Mouse (Mus musculus): ENCODE results near the gene Procr. TPM values are rescaled to one million over a fixed set of nuclear protein-coding genes. Genes with fewer than 3 reads are reported as not detected.
"Not testable (repeated sequence)": the region's sequence is repeated elsewhere in the genome, so short reads cannot be mapped to it uniquely, and the experiment has no call there.

Gene Procr
- polyA plus RNA-seq (2012; rRNA removed): 7.9 and 10.1 TPM in 2 replicates

DNA sequence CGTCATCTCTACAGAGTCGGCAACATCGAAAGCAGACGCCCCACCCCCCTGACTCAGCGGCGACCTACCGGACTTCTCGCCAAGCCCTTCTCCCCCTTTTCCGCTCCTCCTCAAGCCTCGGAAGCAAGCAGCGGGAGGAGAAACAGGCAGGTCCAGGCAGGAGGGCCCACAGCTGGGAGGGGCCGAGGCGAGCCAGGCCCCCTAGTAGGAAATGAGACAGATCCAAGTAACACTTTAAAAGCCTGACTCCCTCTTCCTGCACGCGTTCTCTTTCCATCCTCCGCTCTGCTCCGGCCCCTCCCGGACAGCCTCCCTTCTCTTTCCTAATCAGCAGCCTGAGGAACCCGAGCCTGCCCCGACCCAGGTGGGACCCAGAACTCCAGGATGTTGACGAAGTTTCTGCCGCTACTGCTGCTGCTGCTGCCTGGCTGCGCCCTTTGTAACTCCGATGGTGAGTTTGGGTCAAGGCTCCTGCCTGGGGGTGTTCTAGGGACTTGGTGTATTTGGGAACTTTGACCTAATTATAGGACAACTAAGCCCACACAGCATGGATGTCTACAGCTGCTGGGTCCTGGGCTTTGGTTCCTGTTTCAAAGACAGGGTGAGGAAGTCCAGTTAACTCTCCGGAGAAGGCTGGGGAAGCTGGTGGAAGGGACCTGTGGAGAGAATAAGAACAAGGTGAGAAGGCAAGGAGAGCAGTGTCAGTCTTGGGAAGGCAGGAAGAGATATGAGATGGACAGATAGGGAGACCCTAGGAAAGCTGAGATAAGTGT, at the start of gene Procr:
Gene Procr, plus strand, starts transcription at position 104 of the 773 bp plus-strand sequence.
- WGBS: 2% methylated on average over 25 of the region's 25 CpGs
- no peak for DNase-seq (ENCODE audit: low read depth, low spot score)

DNA sequence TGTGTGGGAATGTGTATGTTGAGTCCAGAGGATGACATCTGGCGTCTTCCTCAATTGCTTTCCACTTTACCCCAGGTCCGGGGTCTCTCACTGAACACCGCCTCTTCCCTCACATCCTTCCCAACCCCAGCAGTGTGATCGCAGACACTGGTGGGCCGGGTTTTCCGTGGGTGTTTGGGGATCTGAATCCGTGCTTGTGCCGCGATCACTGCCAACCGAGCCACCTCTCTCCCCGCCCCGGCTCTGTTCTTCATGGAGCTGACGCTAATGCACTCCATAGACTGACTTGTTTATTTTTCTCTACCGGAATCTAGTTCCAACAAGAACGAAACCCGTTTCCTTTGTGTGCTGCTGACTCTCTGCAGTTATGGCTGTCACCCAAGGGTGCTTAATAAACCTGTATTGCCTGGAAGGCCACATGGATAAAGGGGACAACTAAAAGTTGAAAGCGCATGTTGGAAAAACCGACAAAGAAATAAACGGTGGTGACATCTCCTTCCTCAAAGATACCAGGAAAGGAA, 49.5 kb upstream of the Procr start:
- 81% methylated on average over 19 of the region's 19 CpGs for WGBS
- DNase-seq (ENCODE audit: low read depth, low spot score): no peak

DNA sequence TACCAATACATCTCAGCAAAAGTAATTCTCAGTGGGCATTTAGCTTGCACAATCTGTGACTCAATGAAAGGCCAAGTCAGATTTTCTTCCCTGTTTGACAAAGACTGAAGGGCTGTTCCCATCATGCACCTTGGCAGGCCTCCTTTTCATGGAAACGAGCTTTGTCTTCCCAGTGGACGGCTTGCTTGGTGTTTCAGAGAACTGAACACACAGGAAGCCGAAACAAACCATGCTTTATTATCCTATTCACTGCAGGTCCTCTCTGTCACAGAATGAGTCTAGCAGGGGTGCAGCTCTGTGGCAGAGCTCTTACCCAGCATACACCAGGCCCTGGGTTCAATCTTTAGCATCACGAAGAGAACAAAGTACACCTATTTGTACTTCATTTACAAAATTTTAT, 47.3 kb upstream of the Procr start:
- no peak for DNase-seq (ENCODE audit: low read depth, low spot score)
- 76% methylated on average over 4 of the region's 4 CpGs for WGBS

DNA sequence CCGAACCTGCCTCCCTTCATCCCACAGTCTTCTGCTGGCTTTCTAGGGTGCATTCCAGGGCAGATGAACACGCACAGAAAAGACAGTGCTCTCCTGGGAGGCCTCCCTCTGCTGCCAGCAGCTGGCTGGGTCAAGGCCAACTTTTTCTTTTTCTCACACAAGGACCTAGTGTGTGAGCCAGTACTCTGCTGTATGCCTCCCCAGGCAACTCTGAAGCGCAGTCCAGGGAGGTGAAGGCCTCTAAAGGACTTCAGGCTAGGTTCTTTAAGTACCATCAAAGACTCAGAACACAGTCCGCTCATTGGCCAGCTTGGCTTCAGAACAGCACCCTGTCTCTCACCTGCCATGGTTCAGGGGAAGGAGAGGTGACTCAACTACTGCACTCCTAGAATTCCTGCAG, 43.7 kb upstream of the Procr start:
- WGBS: 66% methylated on average over 4 of the region's 4 CpGs
- no peak for DNase-seq (ENCODE audit: low read depth, low spot score)

DNA sequence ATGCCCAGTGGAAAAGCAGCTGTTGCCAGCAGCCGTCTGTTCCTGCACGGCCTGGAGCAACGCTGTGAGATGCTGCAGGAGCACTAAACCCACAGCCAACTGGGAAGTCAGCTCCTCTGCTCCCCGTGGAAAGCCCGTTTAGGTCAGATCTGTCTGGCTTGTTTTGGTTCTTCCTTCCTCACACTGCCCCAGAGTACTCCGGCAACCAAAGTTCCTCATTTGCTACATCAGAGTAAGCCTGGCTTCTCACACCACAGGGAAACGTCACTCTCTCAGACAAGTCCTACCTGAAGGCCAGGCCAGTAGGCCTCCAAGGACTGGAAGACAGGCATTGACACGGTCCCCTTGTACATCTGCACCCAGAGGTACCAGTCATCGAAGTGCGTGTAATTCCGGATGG, 40.4 kb upstream of the Procr start:
- WGBS: 88% methylated on average over 11 of the region's 11 CpGs
- no peak for DNase-seq (ENCODE audit: low read depth, low spot score)

DNA sequence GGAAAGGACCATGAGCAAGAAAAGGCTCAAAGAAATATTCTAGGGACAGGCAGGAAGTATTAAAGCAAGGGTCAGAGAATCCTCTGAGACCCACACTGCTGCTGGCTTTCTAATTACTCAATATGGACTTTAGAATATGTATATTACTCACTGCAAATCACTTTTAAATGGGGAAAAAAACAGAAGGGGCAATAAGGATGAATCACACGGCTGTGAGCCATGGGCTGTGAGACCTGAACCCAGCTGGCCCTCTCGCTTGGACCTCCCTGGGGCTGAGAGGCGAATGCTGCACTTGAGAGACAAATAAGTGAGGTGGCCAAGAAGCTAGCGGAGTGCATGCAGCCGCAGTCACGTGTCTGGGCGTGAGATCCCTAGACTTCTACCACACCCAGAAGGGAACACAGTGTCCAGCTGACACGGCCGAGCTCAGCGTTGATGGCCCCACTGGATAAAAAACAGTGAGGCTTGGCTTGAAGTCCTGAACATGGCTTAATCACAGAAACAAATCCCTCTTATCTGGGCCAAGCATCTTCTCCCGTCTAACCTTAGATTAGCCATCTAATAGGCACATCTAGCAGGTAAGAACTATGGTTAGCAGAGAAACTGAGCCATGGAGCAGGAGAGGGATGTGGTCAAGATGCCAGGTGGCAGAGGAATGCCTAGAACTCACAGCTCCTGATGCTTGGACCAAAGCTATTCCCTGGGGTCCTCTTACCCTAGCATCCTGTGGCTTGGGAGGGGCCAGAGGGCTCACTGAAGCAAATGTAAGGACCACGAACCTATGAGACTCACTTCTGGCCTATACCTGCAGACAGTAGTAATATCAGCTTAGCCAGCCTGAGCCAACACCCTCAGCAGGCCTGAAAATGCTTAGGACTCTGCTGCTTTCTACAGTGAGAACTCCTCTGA, 33.6 kb upstream of the Procr start:
- no peak for DNase-seq (ENCODE audit: low read depth, low spot score)
- 67% methylated on average over 12 of the region's 12 CpGs for WGBS

DNA sequence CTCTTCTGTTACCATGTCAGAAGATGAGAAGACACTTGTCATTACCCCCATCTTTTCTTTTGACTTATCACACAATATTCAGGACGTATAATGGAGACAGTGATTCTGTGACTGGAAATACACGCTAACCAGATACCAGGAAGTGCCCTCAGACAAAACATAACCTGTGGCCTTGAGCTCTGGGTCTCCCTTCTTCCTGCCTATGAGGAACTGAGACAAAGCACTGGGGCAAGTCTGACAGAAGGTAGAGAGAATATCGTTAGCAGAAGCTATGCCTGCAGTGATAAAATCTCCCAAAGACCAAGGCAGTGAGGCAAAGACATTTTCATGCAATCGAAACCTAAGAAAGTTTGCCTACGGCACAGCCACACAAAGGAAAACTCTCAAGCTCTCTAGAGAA, 30.3 kb upstream of the Procr start:
- WGBS: 68% methylated on average over 5 of the region's 5 CpGs
- DNase-seq (ENCODE audit: low read depth, low spot score): no peak

DNA sequence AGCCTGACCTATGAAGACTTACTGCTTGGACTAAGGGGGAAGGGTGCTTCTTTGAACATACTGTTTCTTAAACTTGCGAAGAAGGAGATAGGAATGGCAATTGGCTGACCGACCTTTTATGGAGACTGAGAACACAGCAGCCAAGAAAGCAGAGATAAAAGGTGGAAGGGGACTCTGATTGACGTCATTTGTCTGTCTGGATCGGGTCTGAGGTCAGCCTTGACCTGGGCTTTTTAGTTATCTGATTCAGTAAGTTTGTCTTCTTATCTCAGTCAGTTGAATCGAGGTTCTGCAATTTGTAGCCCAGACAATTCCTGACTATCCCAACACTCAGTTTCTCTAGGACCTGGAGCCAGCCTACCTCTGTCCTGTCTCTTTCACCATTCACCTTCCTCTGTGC, 26.9 kb upstream of the Procr start:
- DNase-seq (ENCODE audit: low read depth, low spot score): no peak
- 83% methylated on average over 5 of the region's 5 CpGs for WGBS

DNA sequence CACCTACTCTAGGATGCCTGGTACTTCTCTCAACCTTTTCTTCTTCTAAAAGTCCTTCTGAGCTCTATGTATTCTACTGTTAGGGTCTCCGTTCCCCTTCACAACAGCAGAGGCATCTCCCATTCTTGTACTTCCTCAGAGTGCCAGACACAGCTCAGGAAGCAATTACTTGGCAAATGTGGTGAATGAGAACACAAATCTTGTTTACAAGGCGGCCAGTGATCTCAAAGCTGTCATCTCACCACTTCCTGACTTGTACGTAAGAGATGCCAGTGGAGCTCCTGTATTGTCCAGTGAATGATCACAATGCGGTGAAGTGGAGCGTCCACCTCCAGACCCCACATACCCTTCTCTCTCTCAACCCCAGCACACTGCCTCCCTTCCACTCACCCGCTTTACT, 26.4 kb upstream of the Procr start:
- 87% methylated on average over 6 of the region's 6 CpGs for WGBS
- DNase-seq (ENCODE audit: low read depth, low spot score): no peak

DNA sequence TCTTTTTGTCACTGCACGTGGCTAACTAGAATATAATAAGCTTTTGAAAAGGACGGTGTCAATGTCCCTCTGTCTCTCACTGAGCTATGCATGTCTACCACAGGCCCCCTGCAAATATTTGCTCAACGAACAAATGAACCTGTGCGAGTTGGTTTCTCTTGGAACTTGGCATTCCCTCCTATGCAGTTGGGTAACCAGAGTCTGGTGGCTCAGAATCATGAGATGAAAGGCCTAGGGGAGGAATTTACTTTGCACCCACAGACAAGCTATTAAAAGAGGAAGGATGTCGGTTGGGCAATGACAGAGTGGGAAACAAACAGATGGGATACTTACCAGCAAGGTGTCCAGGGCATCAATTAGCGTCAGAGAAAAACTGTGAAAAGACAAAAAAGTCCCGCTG, 24.6 kb upstream of the Procr start:
- DNase-seq (ENCODE audit: low read depth, low spot score): no peak
- WGBS: 75% methylated on average over 7 of the region's 7 CpGs

DNA sequence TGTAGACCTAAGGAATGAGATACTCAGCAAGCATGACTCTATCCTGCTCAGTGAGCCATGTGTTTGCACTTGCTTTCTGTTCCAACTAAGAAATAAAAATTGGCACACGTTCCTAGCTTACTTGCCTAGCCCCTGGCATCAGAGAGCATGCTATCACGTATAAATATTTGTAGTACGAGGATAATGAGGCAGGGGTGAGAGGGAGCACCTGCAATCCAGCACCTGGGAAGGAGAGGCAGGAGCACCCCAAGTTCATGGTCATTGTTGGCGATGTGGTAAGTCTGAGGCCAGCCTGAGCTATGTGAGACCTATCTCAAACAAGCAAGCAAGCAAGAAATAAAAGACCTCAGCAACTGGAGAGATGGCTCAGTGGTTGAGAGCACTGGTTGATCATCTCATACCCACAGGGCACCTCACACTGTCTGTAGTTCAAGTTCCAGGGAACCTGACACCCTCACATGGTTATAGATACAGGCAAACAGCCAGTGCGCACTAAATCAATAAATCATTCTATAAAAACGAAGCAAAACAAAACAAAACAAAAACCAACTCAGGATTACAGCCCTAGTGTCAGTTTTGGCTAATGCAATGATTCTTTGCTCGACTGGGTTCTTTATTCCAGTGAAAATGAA, 23.0 kb upstream of the Procr start:
- no peak for DNase-seq (ENCODE audit: low read depth, low spot score)
- WGBS: 30% methylated on average over 7 of the region's 7 CpGs

DNA sequence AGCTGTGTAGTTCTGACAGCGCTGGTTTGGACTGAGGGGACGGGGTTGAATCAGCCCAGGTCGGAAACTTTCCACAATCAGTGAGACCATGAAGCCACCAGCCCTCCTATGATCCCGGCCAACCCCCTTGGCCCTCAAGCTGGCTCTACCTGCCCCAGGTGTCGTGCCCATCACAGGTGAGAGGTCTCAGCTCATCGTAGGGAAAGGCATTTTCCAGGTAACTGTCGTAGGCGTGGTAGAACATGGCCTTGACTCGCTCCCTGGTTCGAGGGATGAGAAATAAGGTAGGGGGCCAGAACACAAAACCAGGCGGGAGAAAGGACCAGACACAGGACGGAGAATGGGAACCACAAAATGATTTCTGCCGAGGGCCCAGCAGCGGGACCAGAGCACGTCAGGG, 22.2 kb upstream of the Procr start:
- DNase-seq (ENCODE audit: low read depth, low spot score): no peak
- WGBS: 3% methylated on average over 14 of the region's 15 CpGs

DNA sequence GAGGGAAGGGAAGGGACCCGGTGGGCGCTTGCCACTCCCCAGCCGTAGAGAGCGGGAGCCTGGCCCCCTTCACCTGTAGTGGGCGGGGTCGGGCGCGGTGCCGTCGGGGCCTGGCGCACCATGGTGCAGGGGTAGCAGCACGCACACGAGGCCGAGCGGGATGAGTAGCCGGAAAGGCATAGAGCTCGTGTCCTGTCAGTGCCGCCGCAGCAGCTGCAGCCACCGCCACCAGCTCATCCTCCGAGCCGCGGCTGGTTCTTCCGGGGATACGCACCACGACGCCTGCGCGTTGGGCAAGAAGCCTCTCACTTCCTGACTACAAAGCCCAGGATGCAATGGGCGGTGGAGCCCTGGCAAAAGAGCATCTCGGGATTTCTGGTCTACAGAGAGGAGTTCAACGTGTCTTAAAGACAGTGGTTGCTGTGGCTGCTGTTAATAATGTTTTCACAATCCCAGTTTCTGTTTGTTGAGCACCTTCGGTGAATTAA, 21.7 kb upstream of the Procr start, which contains the start of gene Edem2:
Gene Edem2, minus strand, starts transcription at position 318 of the 488 bp plus-strand sequence.
- DNase-seq (ENCODE audit: low read depth, low spot score): peak; percentile 96
- 2% methylated on average over 32 of the region's 33 CpGs for WGBS

DNA sequence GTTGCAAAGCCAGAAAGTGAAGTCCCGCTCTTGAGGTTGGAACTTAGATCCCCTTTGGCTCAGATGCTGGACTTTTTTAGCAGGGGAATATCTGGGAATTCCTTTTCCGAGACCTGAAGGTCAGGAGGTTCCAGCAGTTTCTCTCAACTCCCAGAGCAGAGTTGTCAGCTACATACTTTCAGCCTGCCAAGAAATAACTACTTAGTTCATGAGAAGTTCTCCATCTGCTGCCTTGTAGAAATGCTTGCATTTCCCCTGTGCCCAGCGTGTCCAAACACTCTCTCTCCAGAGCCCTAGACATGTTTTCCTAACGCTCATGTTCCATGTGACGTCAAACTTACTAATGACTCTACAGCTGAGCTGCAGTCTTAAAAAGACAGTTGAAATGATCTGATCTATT, 15.8 kb upstream of the Procr start:
- 67% methylated on average over 5 of the region's 5 CpGs for WGBS
- no peak for DNase-seq (ENCODE audit: low read depth, low spot score)

DNA sequence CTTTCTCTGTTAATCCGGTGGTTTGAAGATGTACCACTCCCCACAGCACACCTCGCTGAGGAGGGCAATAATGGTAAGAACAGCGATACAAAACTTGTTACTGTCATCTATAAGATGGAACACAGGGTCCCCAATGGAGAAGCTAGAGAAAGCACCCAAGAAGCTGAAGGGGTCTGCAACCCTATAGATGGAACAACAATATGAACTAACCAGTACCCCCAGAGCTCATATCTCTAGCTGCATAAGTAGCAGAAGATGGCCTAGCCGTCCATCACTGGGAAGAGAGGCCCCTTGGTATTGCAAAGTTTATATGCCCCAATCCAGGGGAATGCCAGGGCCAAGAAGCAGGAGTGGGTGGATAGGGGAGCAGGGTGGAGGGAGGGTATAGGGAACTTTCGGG, 15.2 kb upstream of the Procr start, which contains the start of gene Gm17581:
Gene Gm17581, minus strand, starts transcription at position 101 of the 400 bp plus-strand sequence.
- 85% methylated on average over 5 of the region's 5 CpGs for WGBS
- not testable (repeated sequence) for DNase-seq (ENCODE audit: low read depth, low spot score)

DNA sequence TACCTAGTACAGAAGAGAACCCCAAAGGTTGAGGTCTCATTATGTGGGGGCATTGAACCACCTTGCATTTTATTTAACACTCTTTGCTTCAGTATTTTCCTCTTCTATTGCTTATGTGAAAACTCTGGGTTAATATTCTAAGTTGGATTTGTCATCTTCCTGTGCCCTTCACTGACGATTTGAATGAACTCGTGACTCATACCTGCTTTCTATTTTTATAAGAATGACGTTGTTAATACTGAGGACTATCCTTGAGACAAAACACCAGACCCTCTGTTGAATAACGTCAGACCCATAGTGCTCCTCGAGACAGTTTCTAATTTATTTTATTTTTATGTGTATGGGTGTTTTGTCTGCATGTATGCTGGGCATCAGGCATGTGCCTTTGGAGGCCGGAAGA, 14.0 kb upstream of the Procr start:
- 63% methylated on average over 6 of the region's 6 CpGs for WGBS
- no peak for DNase-seq (ENCODE audit: low read depth, low spot score)

DNA sequence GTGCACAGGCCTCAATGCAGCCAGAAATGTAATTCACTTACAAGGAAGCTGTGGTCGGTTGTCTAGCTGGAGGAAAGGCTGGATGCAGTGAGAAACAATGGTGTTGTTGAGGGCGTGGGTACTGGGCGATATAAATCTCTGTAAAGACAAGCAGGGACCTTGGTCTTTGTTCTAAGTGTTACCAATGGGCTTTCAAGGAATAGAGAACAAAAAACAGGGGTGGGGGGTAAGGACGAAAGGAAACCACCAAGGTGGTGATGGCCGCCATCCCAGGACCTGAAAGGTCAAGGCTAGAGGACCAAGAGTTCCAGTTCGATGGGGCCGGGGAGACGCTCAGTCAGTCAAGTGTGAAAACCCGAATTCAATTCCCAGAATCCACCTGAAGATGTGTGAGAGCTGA, 13.1 kb upstream of the Procr start:
- no peak for DNase-seq (ENCODE audit: low read depth, low spot score)
- WGBS: 64% methylated on average over 9 of the region's 9 CpGs

DNA sequence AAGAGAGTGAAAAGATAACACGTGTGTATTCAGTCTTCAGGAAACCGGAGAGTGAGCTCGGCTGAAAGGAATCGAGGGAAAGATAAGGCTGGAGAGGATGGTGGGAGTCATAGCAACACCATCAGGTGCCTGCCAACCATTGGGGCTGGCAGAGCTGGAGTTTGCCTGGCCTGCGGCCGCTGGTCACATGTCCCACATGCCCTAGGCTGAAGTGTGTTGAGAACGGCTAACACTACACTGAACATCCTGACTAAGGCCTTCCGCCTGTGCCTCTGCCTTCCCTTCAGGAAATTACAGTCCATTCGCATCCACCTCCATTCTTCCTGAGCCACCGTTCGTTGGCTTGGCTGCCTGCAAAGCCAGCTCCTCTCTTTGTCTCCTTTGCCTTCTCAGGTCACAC, 8.7 kb upstream of the Procr start:
- DNase-seq (ENCODE audit: low read depth, low spot score): no peak
- WGBS: 78% methylated on average over 11 of the region's 11 CpGs

DNA sequence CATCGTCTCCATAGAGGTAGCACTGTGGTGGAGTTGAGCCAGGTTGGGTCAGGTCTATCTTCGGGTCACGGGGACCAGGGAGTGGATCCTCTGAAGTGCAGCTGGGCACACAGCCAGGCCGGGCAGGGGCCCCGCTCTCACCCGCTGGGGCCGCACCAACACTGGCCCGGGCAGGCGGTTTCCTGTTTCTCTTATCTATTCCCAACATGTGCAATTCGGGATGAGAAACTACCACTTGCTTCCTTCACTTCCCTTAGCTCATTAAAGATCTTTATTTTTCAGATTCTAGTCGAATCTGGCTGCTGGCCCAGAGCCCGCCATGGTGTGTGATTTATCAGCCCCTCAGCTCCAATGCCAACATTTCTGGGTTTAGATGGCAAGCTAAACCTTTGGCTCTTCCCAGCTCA, 8.0 kb upstream of the Procr start:
- no peak for DNase-seq (ENCODE audit: low read depth, low spot score)
- WGBS: 18% methylated on average over 12 of the region's 12 CpGs

DNA sequence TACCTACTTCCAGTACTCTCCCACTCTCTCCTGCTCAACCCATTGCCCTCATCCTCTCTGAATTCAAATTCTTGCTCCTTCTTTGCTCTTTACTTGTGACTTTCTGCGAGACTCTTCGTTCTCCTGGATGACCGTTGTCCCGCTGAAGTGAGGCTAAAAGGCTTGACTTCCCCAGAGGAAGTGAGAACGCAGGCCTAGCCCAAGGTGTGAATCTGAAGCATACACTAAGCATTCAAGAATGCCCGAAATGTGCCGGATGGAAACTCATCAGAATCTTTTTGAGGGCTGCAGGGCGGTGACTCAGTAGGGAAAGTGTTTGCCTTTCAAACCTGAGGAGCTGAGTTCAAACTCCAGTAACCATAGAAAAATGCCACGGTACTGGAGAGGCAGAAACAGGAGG, 7.6 kb upstream of the Procr start:
- DNase-seq (ENCODE audit: low read depth, low spot score): no peak
- WGBS: 76% methylated on average over 9 of the region's 9 CpGs

Measured in large intestine, adult 2 months (tissue).